Mouse (Mus musculus) testis, postnatal 10 days (tissue): ENCODE measurements around the gene Rbp2.

Experiments
- DNase-seq: peaks from one replicate; pipeline ENCODE4 v3.0.0; 2021; ENCODE audit warnings: low spot score

Gene Rbp2

GRCm38 (mm10) chr9:98524786-98525542 is 39.0 kb downstream of the Rbp2 start:
- peak; percentile 81 for DNase-seq

GRCm38 (mm10) chr9:98525543-98525924 is 39.6 kb downstream of the Rbp2 start:
- DNase-seq: no peak

DNA sequence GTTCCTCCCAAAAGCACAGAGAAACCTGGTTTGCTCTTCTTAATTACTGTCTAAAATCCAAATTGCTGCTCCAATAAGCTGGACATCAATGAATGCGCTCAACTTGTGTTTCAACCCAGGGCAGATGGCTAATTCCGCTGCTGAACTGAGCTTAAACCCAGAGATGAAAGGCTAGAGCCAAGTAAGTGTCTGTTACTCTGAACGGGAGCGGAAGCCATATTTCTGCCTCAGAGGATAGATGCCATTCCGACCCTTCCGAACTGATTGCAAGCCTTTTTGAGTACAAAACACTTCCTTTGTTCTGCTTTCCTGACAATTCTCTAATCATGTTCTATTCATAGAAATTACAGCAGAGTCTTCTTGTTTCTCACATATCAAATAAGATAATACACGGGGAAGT is 41.3 kb downstream of the Rbp2 start:
- DNase-seq: no peak

DNA sequence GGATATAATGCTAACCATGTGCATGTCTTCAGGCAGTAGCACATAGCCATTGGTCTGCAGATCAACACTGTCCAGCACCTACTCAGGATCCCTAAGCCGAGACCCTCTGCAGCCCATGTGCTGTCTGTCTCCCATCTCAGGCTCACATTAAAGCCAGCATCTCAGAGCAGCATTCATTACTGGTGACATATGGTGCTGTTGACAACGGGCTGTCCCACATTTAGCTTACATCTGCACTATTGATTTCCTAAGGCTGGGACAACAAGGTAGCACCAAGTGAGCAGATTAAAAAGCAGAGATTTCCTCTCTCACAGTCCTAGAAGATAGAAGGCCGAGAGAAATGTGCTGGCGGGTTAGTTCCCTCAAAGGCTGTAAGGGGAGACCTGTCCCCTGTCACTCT is 43.9 kb downstream of the Rbp2 start:
- DNase-seq: no peak

DNA sequence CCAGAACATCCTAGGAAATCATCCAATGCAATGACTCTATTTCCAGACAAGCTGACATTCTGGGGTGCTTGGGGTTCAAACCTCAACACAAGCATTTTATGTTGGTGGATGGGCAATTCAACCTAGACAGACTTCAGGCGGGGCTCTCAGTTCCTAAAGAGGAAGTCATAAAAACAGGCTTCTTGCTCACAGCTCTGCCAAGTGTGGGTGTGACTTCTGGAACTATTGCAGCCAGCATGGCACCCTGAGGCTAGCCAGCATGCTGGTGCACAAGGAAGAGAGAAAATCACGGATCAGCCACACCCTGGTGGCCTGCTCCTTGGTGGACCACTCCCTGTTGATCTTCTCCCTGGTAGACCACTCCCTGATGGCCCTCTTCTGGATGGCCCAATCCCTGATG is 45.1 kb downstream of the Rbp2 start:
- DNase-seq: no peak

- DNase-seq: no peak
Observed at GRCm38 (mm10) chr9:98534675-98535280, 48.9 kb downstream of the Rbp2 start.

DNA sequence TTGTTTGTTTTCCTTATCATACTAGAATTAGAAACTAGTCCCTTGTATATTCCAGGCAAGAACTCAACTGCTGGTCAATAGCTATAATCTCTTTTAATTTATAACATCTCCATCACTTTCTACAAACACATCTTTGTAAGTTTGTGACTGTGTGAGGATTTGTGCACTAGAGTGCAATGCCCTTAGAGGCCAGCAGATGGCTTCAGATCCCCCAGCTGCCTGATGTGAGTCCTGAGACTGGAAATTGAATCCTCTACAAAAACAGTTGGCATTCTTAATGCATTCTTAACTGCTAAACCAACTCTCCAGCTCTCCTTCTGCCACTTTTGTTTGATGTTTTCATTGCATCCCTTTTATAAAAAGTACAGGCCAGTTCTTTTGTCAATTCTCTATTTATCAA is 49.8 kb downstream of the Rbp2 start:
- no peak for DNase-seq

GRCm38 (mm10) chr9:98538017-98538712 is 52.2 kb downstream of the Rbp2 start:
- no peak for DNase-seq

DNA sequence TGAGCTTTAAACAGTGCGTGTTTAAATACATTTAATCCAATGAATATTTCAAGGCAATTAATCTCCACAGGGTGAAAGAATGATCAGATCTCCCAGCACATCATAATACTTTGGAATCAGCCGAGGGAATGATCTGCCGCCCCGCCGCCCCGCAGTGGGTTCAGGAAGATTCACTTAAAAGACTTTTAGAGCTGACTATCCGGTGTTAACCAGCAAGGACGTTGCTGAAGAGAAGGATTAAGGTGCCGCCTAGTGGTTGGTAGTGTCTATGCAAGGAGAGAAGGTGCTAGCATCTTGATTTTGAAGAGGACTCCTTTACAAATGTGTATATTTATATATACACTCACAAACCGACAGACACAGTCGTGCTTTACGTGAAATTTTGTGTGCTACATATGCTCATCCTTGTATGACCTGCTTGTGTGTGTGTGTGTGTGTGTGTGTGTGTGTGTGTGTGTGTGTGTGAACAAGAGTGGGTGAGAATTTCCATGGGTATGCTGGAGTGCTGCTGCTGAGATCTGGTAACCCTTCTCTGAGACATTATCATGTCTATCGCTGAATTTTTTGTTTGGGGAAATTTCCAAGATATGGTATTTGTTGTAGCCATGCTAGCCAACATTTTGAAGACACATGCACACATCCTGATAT is 52.9 kb downstream of the Rbp2 start:
- DNase-seq: peak; percentile 76

GRCm38 (mm10) chr9:98544042-98544441 is 58.1 kb downstream of the Rbp2 start:
- DNase-seq: no peak
